Mouse (Mus musculus): ENCODE measurements at regions not wholly inside any gene's neighbourhood (a gene's known extent, or its start where the extent isn't known, plus 50 kb on each side); places are given as distances from the start of the nearest gene placed in this dataset.

GRCm38 (mm10) chr13:44415971-44416370 is 313.3 kb upstream of the Jarid2 start:
- Histone ChIP-seq H3K27ac (no peak overlapping the region), H3K27me3 (no peaks in the 10 kb centered on the region), H3K4me3 (no peak overlapping the region), H3K36me3 (no peaks in the 10 kb centered on the region), H3K9ac (no peak overlapping the region), H3K4me2 (replicated peaks) (no peak overlapping the region), H3K9me3 (no peaks in the 10 kb centered on the region), H3K4me1 (peaks cover 39% of the 10 kb centered on the region)
- no peak for ATAC-seq (ENCODE audit: low FRiP score, low read depth)
- 54% methylated on average over 7 of the region's 7 CpGs for WGBS

- Histone ChIP-seq H3K4me1 (peaks cover 39% of the 10 kb centered on the region), H3K4me3 (no peak overlapping the region), H3K36me3 (no peaks in the 10 kb centered on the region), H3K27ac (no peak overlapping the region), H3K4me2 (replicated peaks) (peak overlapping the region; percentile 31), H3K9me3 (no peaks in the 10 kb centered on the region), H3K27me3 (no peaks in the 10 kb centered on the region), H3K9ac (no peak overlapping the region)
- 7% methylated on average over 8 of the region's 8 CpGs for WGBS
- ATAC-seq (ENCODE audit: low FRiP score, low read depth), result no peak
These were observed 312.3 kb upstream of the Jarid2 start for GRCm38 (mm10) chr13:44416986-44417385.

GRCm38 (mm10) chr13:44419056-44419455 is 310.2 kb upstream of the Jarid2 start:
- no peak overlapping the region for H3K4me3 ChIP-seq
- no peaks in the 10 kb centered on the region for H3K36me3 ChIP-seq
- ATAC-seq (ENCODE audit: low FRiP score, low read depth), result no peak
- H3K9ac ChIP-seq, result no peak overlapping the region
- H3K4me1 ChIP-seq, result peaks cover 45% of the 10 kb centered on the region
- no peak overlapping the region for H3K27ac ChIP-seq
- WGBS, result 56% methylated on average over 8 of the region's 8 CpGs
- no peaks in the 10 kb centered on the region for H3K9me3 ChIP-seq
- H3K27me3 ChIP-seq, result no peaks in the 10 kb centered on the region
- H3K4me2 ChIP-seq (replicated peaks), result peak overlapping the region; percentile 54

GRCm38 (mm10) chr13:44419472-44420226 is 309.6 kb upstream of the Jarid2 start:
- 0 out of 2 replicates have a peak overlapping the region, but pooled peaks have one; percentile 14 for H3K9ac ChIP-seq
- no peaks in the 10 kb centered on the region for H3K27me3 ChIP-seq
- peak overlapping the region; percentile 48; the same call in 1 of the 2 replicates for H3K27ac ChIP-seq
- peaks cover 45% of the 10 kb centered on the region for H3K4me1 ChIP-seq
- WGBS, result 9% methylated on average over 14 of the region's 15 CpGs
- H3K4me3 ChIP-seq, result peak overlapping the region; percentile 16
- H3K36me3 ChIP-seq, result no peaks in the 10 kb centered on the region
- H3K4me2 ChIP-seq (replicated peaks), result peak overlapping the region; percentile 54
- peak; percentile 73; the same call in 1 of the 2 replicates for ATAC-seq (ENCODE audit: low FRiP score, low read depth)
- H3K9me3 ChIP-seq, result no peaks in the 10 kb centered on the region

- no peaks in the 10 kb centered on the region for H3K9me3 ChIP-seq
- peak overlapping the region; percentile 16; the same call in 1 of the 2 replicates for H3K4me3 ChIP-seq
- H3K36me3 ChIP-seq, result no peaks in the 10 kb centered on the region
- H3K9ac ChIP-seq, result no peak overlapping the region
- H3K27me3 ChIP-seq, result no peaks in the 10 kb centered on the region
- peak overlapping the region; percentile 54 for H3K4me2 ChIP-seq (replicated peaks)
- H3K4me1 ChIP-seq, result peaks cover 45% of the 10 kb centered on the region
- WGBS, result 6% methylated on average over 6 of the region's 6 CpGs
- ATAC-seq (ENCODE audit: low FRiP score, low read depth), result no peak; the same call in 1 of the 2 replicates
- peak overlapping the region; percentile 48; the same call in 1 of the 2 replicates for H3K27ac ChIP-seq
These were observed 309.1 kb upstream of the Jarid2 start for GRCm38 (mm10) chr13:44420227-44420592.

GRCm38 (mm10) chr13:44420941-44421340 is 308.3 kb upstream of the Jarid2 start:
- Histone ChIP-seq H3K4me2 (replicated peaks) (no peak overlapping the region), H3K9ac (no peak overlapping the region), H3K36me3 (no peaks in the 10 kb centered on the region), H3K4me1 (peaks cover 41% of the 10 kb centered on the region), H3K4me3 (no peak overlapping the region), H3K27me3 (no peaks in the 10 kb centered on the region), H3K27ac (no peak overlapping the region), H3K9me3 (no peaks in the 10 kb centered on the region)
- no peak for ATAC-seq (ENCODE audit: low FRiP score, low read depth)
- WGBS, result 90% methylated on average over 8 of the region's 8 CpGs

GRCm38 (mm10) chr13:44421426-44421825 is 307.8 kb upstream of the Jarid2 start:
- WGBS, result 79% methylated on average over 3 of the region's 3 CpGs
- Histone ChIP-seq H3K4me3 (no peak overlapping the region), H3K27ac (no peak overlapping the region), H3K4me2 (replicated peaks) (no peak overlapping the region), H3K27me3 (no peaks in the 10 kb centered on the region), H3K9ac (no peak overlapping the region), H3K36me3 (no peaks in the 10 kb centered on the region), H3K4me1 (peaks cover 38% of the 10 kb centered on the region), H3K9me3 (no peaks in the 10 kb centered on the region)
- ATAC-seq (ENCODE audit: low FRiP score, low read depth), result no peak

GRCm38 (mm10) chr13:44421922-44422321 is 307.4 kb upstream of the Jarid2 start:
- no peaks in the 10 kb centered on the region for H3K36me3 ChIP-seq
- no peak overlapping the region for H3K4me2 ChIP-seq (replicated peaks)
- no peak overlapping the region for H3K27ac ChIP-seq
- no peak for ATAC-seq (ENCODE audit: low FRiP score, low read depth)
- no peaks in the 10 kb centered on the region for H3K9me3 ChIP-seq
- WGBS, result 80% methylated on average over 5 of the region's 5 CpGs
- H3K4me3 ChIP-seq, result no peak overlapping the region
- H3K9ac ChIP-seq, result no peak overlapping the region
- H3K4me1 ChIP-seq, result peaks cover 33% of the 10 kb centered on the region
- no peaks in the 10 kb centered on the region for H3K27me3 ChIP-seq

- no peaks in the 10 kb centered on the region for H3K27me3 ChIP-seq
- no peaks in the 10 kb centered on the region for H3K9me3 ChIP-seq
- H3K36me3 ChIP-seq, result no peaks in the 10 kb centered on the region
- no peak overlapping the region for H3K27ac ChIP-seq
- H3K9ac ChIP-seq, result no peak overlapping the region
- H3K4me3 ChIP-seq, result no peak overlapping the region
- H3K4me1 ChIP-seq, result no peaks in the 10 kb centered on the region
- ATAC-seq (ENCODE audit: low FRiP score, low read depth), result no peak
- H3K4me2 ChIP-seq (replicated peaks), result no peak overlapping the region
- WGBS, result 84% methylated on average over 8 of the region's 8 CpGs
These were observed 298.8 kb upstream of the Jarid2 start for GRCm38 (mm10) chr13:44430492-44430891.

GRCm38 (mm10) chr13:44437709-44438108 is 291.6 kb upstream of the Jarid2 start:
- Histone ChIP-seq H3K9me3 (no peaks in the 10 kb centered on the region), H3K4me1 (no peaks in the 10 kb centered on the region), H3K9ac (no peak overlapping the region), H3K27ac (no peak overlapping the region), H3K4me3 (no peak overlapping the region), H3K4me2 (replicated peaks) (no peak overlapping the region), H3K36me3 (no peaks in the 10 kb centered on the region), H3K27me3 (no peaks in the 10 kb centered on the region)
- ATAC-seq (ENCODE audit: low FRiP score, low read depth), result no peak
- WGBS, result 94% methylated on average over 1 of the region's 1 CpGs

GRCm38 (mm10) chr13:44441061-44441460 is 288.2 kb upstream of the Jarid2 start:
- 84% methylated on average over 3 of the region's 3 CpGs for WGBS
- no peak for ATAC-seq (ENCODE audit: low FRiP score, low read depth)

GRCm38 (mm10) chr13:44449216-44449830 is 280.0 kb upstream of the Jarid2 start:
- no peak overlapping the region for H3K4me3 ChIP-seq
- no peak overlapping the region for H3K9ac ChIP-seq
- H3K27ac ChIP-seq, result no peak overlapping the region
- 0 out of 2 replicates have a peak, but pooled peaks cover 2% of the 10 kb centered on the region for H3K9me3 ChIP-seq
- H3K27me3 ChIP-seq, result no peaks in the 10 kb centered on the region
- H3K4me1 ChIP-seq, result peaks cover 20% of the 10 kb centered on the region; the same call in 1 of the 2 replicates
- H3K4me2 ChIP-seq (replicated peaks), result no peak overlapping the region
- no peak for ATAC-seq (ENCODE audit: low FRiP score, low read depth)
- 80% methylated on average over 1 of the region's 1 CpGs for WGBS
- H3K36me3 ChIP-seq, result no peaks in the 10 kb centered on the region

More at GRCm38 (mm10) chr13:44441061-44441460, 288.2 kb upstream of the Jarid2 start:
- no peak overlapping the region for H3K4me2 ChIP-seq (replicated peaks)
- H3K27ac ChIP-seq, result no peak overlapping the region
- H3K27me3 ChIP-seq, result no peaks in the 10 kb centered on the region
- no peak overlapping the region for H3K4me3 ChIP-seq
- no peaks in the 10 kb centered on the region for H3K9me3 ChIP-seq
- no peaks in the 10 kb centered on the region for H3K36me3 ChIP-seq
- H3K9ac ChIP-seq, result no peak overlapping the region
- no peaks in the 10 kb centered on the region for H3K4me1 ChIP-seq
